Mouse (Mus musculus) MEL (cell line): ENCODE data around the gene Oosp2.

Experiments used
- CTCF ChIP-seq, 3 experiments: IDR thresholded peaks in 2 of 3; conservative IDR thresholded peaks in 1 of 3; 2 replicates each; pipeline ENCODE4 v1.5.1; 2011 to 2012; ENCODE audit warnings: low read length in 3 of 3, low read depth in 2 of 3, mild to moderate bottlenecking in 2 of 3, improper control_type of control experiment in 1 of 3, inconsistent platforms in 1 of 3, mixed read lengths in 1 of 3, moderate library complexity in 1 of 3; ENCODE audit not compliant: control insufficient read depth in 1 of 3, insufficient read depth in 1 of 3, poor library complexity in 1 of 3, severe bottlenecking in 1 of 3
- EP300 ChIP-seq, 2 experiments: IDR thresholded peaks; 2 replicates each; pipeline ENCODE4 v1.6.1; 2011; ENCODE audit warnings: improper control_type of control experiment in 2 of 2, low read length in 2 of 2, low read depth in 1 of 2, mild to moderate bottlenecking in 1 of 2
- GATA1 ChIP-seq: IDR thresholded peaks from 2 replicates; pipeline ENCODE4 v1.6.1; 2011; ENCODE audit warnings: low read depth, low read length, improper control_type of control experiment
- KAT2A ChIP-seq: conservative IDR thresholded peaks from 2 replicates; pipeline ENCODE4 v1.6.1; 2012; ENCODE audit warnings: low read depth, low read length, improper control_type of control experiment, inconsistent platforms
- POLR2A ChIP-seq, 2 experiments: IDR thresholded peaks; 2 replicates each; pipeline ENCODE4 v1.6.1; 2011 to 2012; ENCODE audit warnings: low read length in 2 of 2, mild to moderate bottlenecking in 2 of 2, control low read depth in 1 of 2, improper control_type of control experiment in 1 of 2, low read depth in 1 of 2, moderate library complexity in 1 of 2; ENCODE audit not compliant: control insufficient read depth in 1 of 2, insufficient read depth in 1 of 2, poor library complexity in 1 of 2
- TCF12 ChIP-seq: IDR thresholded peaks from 2 replicates; pipeline ENCODE4 v1.6.1; 2014; ENCODE audit warnings: low read depth, mild to moderate bottlenecking, inconsistent platforms, low read length, improper control_type of control experiment, moderate library complexity
- USF1 ChIP-seq: IDR thresholded peaks from 2 replicates; pipeline ENCODE4 v1.6.1; 2014; ENCODE audit warnings: low read depth, mild to moderate bottlenecking, inconsistent platforms, low read length, improper control_type of control experiment, moderate library complexity
- ZC3H11A ChIP-seq: IDR thresholded peaks from 2 replicates; pipeline ENCODE4 v1.6.1; 2012; ENCODE audit warnings: low read depth, mild to moderate bottlenecking, inconsistent platforms, low read length, improper control_type of control experiment

GRCm38 (mm10) chr19:11646166-11646565, 14.2 kb downstream of the Oosp2 start:
- TF ChIP-seq POLR2A (IDR thresholded peaks at IDR 0.05; ENCODE audit: control insufficient read depth in 1 of 2, insufficient read depth in 1 of 2, low read depth in 1 of 2, low read length in 2 of 2, poor library complexity in 1 of 2) (no peak), TCF12 (no peak), KAT2A (no peak), CTCF (IDR thresholded peaks at IDR 0.05 in 2 of 3, conservative IDR thresholded peaks at IDR 0.05 in 1 of 3; ENCODE audit: control insufficient read depth in 1 of 3, insufficient read depth in 1 of 3, low read depth in 2 of 3, low read length in 3 of 3, poor library complexity in 1 of 3, severe bottlenecking in 1 of 3) (no peak), EP300 (IDR thresholded peaks at IDR 0.05; ENCODE audit: low read depth in 1 of 2, low read length in 2 of 2) (no peak), GATA1 (no peak), ZC3H11A (no peak), USF1 (no peak)
